12 mouse cellular contexts compared by ENCODE assay signal in genomic region chr14:59155589-59155988, GRCm38 (mm10). TPM values are rescaled to one million over a fixed set of nuclear protein-coding genes. Genes with fewer than 3 reads are reported as not detected.
A peak's percentile ranks its signal among the peaks of the same experiment; 100 is the strongest.
DNase-seq lines count a peak whose midpoint lies in the region; ATAC-seq and TF ChIP-seq lines count a peak whose summit lies in the region.
"Had no signal": no experiment of that assay in that cellular context is flagged by ENCODE, and none has a peak within 500 bp of the region (broad histone marks: within the 10 kb centered on the region; RNA-seq: fewer than 3 reads in every experiment).

No protein-coding gene starts in this region.

- 72% methylated on average over 2 of the region's 2 CpGs for WGBS in intestine, postnatal 0 days
- WGBS in intestine, embryonic 16.5 days = 74% methylated on average over 2 of the region's 2 CpGs
- WGBS in liver, embryonic 14.5 days (ENCODE audit: insufficient replicate concordance) = 56% methylated on average over 2 of the region's 2 CpGs
- WGBS in liver, postnatal 0 days (ENCODE audit: insufficient replicate concordance) = 57% methylated on average over 2 of the region's 2 CpGs

- H3K4me3 ChIP-seq in intestine, postnatal 0 days (ENCODE audit: low read depth, low read length) = no peak overlapping the region
- no peak overlapping the region for H3K4me3 ChIP-seq in intestine, embryonic 16.5 days (ENCODE audit: low read length)
- H3K4me3 ChIP-seq in liver, embryonic 14.5 days (ENCODE audit: insufficient read depth in 1 of 2, low read depth in 2 of 2, low read length in 2 of 2) = no peak overlapping the region
- H3K4me3 ChIP-seq in liver, postnatal 0 days (ENCODE audit: low read depth, low read length) = no peak overlapping the region

- TF ChIP-seq EP300 in liver, embryonic 14.5 days (IDR thresholded peaks at IDR 0.05; ENCODE audit: low read depth) = no peak
- no peak for TF ChIP-seq EP300 in liver, postnatal 0 days (IDR thresholded peaks at IDR 0.05; ENCODE audit: low read depth)

- POLR2A ChIA-PET in Patski (lab: Charles Lee) = no interaction called here

- H3K4me2 ChIP-seq in intestine, postnatal 0 days (replicated peaks; ENCODE audit: low read depth) = no peak overlapping the region
- no peak overlapping the region for H3K4me2 ChIP-seq in intestine, embryonic 16.5 days (ENCODE audit: low read depth, low read length)
- no peak overlapping the region for H3K4me2 ChIP-seq in liver, embryonic 14.5 days (ENCODE audit: low read depth)
- no peak overlapping the region for H3K4me2 ChIP-seq in liver, postnatal 0 days (ENCODE audit: low read depth, low read length)

- peak; percentile 67 for TF ChIP-seq CTCF in intestine, postnatal 0 days (IDR thresholded peaks at IDR 0.05; ENCODE audit: low read depth)
- TF ChIP-seq CTCF in liver, embryonic 14.5 days (IDR thresholded peaks at IDR 0.05; ENCODE audit: low read depth) = peak; percentile 28; the same call in 1 of the 2 replicates
- peak; percentile 46 for TF ChIP-seq CTCF in Patski (IDR thresholded peaks at IDR 0.05)
- TF ChIP-seq CTCF in liver, postnatal 0 days (IDR thresholded peaks at IDR 0.05; ENCODE audit: low read depth) = peak; percentile 64

- no peaks in the 10 kb centered on the region for H3K4me1 ChIP-seq in intestine, postnatal 0 days (replicated peaks; ENCODE audit: control insufficient read depth, insufficient read depth, low read length)
- H3K4me1 ChIP-seq in intestine, embryonic 16.5 days (ENCODE audit: control insufficient read depth, insufficient read depth, low read length) = peaks cover 3% of the 10 kb centered on the region; the same call in 1 of the 2 replicates
- peaks cover 0 to 3% of the 10 kb centered on the region in 2 experiments; a peak in 2 of 4 replicates for H3K4me1 ChIP-seq in liver, embryonic 14.5 days (replicated peaks; ENCODE audit: control insufficient read depth in 2 of 2, insufficient read depth in 2 of 2, low read length in 1 of 2)
- H3K4me1 ChIP-seq in liver, postnatal 0 days (ENCODE audit: insufficient read depth) = peaks cover 3% of the 10 kb centered on the region

- ATAC-seq in intestine, postnatal 0 days = no peak
- ATAC-seq in intestine, embryonic 16.5 days = no peak
- ATAC-seq in liver, embryonic 14.5 days (ENCODE audit: insufficient read depth) = no peak
- peak; percentile 47 for ATAC-seq in Patski
- ATAC-seq in liver, postnatal 0 days = peak; percentile 40; the same call in 1 of the 2 replicates

- H3K9ac ChIP-seq in intestine, postnatal 0 days (ENCODE audit: low read depth, low read length) = no peak overlapping the region
- H3K9ac ChIP-seq in intestine, embryonic 16.5 days (ENCODE audit: low read depth, low read length) = no peak overlapping the region
- H3K9ac ChIP-seq in liver, embryonic 14.5 days (replicated peaks) = no peak overlapping the region
- no peak overlapping the region for H3K9ac ChIP-seq in liver, postnatal 0 days (replicated peaks)

- H3K27ac ChIP-seq in intestine, postnatal 0 days (ENCODE audit: low read depth, low read length) = no peak overlapping the region
- H3K27ac ChIP-seq in intestine, embryonic 16.5 days (ENCODE audit: low read length) = no peak overlapping the region
- no peak overlapping the region for H3K27ac ChIP-seq in liver, embryonic 14.5 days
- H3K27ac ChIP-seq in liver, postnatal 0 days (ENCODE audit: low read depth) = no peak overlapping the region

- CTCF ChIA-PET in Patski (lab: Charles Lee) = interaction anchor here (1.3 to 1.4 kb wide), 2 partner anchors 10 to 401 kb away, joined by 3 read pairs; no protein-coding TSS in a partner anchor

- H3K36me3 ChIP-seq in intestine, postnatal 0 days (ENCODE audit: control insufficient read depth, insufficient read depth) = no peaks in the 10 kb centered on the region
- no peaks in the 10 kb centered on the region for H3K36me3 ChIP-seq in intestine, embryonic 16.5 days (ENCODE audit: control insufficient read depth, insufficient read depth, low read length)
- H3K36me3 ChIP-seq in liver, embryonic 14.5 days (replicated peaks; ENCODE audit: control insufficient read depth, insufficient read depth, low read depth) = no peaks in the 10 kb centered on the region
- H3K36me3 ChIP-seq in liver, postnatal 0 days (replicated peaks; ENCODE audit: insufficient read depth, low read length) = no peaks in the 10 kb centered on the region

- peak; percentile 4 to 11 (median 7) for DNase-seq in liver, embryonic 14.5 days (ENCODE audit: low read depth in 3 of 3, low spot score in 3 of 3)
- DNase-seq in liver = no peak
- DNase-seq in Patski (ENCODE audit: low read depth, low spot score) = no peak
- DNase-seq in liver, postnatal 0 days = no peak
- no peak for DNase-seq in urinary bladder, postnatal 25 days (ENCODE audit: low spot score)
- DNase-seq: gastrocnemius, postnatal 10 days; heart, postnatal 36 days had no signal

- H3K9me3 ChIP-seq in intestine, postnatal 0 days (ENCODE audit: control insufficient read depth) = no peaks in the 10 kb centered on the region
- no peaks in the 10 kb centered on the region for H3K9me3 ChIP-seq in intestine, embryonic 16.5 days (ENCODE audit: control insufficient read depth, low read length)
- no peaks in the 10 kb centered on the region for H3K9me3 ChIP-seq in liver, embryonic 14.5 days (ENCODE audit: control insufficient read depth, low read length)
- no peaks in the 10 kb centered on the region for H3K9me3 ChIP-seq in liver, postnatal 0 days (ENCODE audit: low read length)

- in situ Hi-C loops in Patski (cut with MboI; ENCODE audit: low pct_unique_long_range_greater_than_20kb) = no loop called here

- no peaks in the 10 kb centered on the region for H3K27me3 ChIP-seq in intestine, postnatal 0 days (replicated peaks; ENCODE audit: control insufficient read depth, insufficient read depth, low read length)
- no peaks in the 10 kb centered on the region for H3K27me3 ChIP-seq in intestine, embryonic 16.5 days (replicated peaks; ENCODE audit: control insufficient read depth, insufficient read depth, low read length)
- no peaks in the 10 kb centered on the region for H3K27me3 ChIP-seq in liver, embryonic 14.5 days (ENCODE audit: control insufficient read depth, insufficient read depth, low read length)
- peaks cover 40% of the 10 kb centered on the region for H3K27me3 ChIP-seq in Patski
- no peaks in the 10 kb centered on the region for H3K27me3 ChIP-seq in liver, postnatal 0 days (ENCODE audit: insufficient read depth, low read length)

RNA-seq across cellular contexts. Expression of gene 1700129C05Rik, which starts 12.9 kb away (rescaled TPM):
- polyA plus RNA-seq in intestine, postnatal 0 days (2015; fragmentation: Nextera tagmentation; extraction: Ambion mirVana) = not detected in 2 replicates
- polyA plus RNA-seq in intestine, embryonic 16.5 days (2015; fragmentation: Nextera tagmentation; extraction: Ambion mirVana) = not detected in 2 replicates
- not detected in 2 replicates for polyA plus RNA-seq in liver, embryonic 14.5 days (2012; rRNA removed)
- polyA plus RNA-seq in liver, embryonic 14.5 days (2014; fragmentation: Nextera tagmentation; extraction: Ambion mirVana) = not detected in 2 replicates
- polyA plus RNA-seq in Patski (2021) = not detected
- not detected in 2 replicates for polyA plus RNA-seq in liver, postnatal 0 days (2015; fragmentation: Nextera tagmentation; extraction: Ambion mirVana)
- polyA plus RNA-seq: large intestine, adult 2 months; neural tube, embryonic 14.5 days; stomach, embryonic 14.5 days had no signal

RNA-seq across cellular contexts. Expression of gene Gm5142, which starts 23.0 kb away (rescaled TPM):
- polyA plus RNA-seq in intestine, postnatal 0 days (2015; fragmentation: Nextera tagmentation; extraction: Ambion mirVana) = not detected in 2 replicates
- polyA plus RNA-seq in intestine, embryonic 16.5 days (2015; fragmentation: Nextera tagmentation; extraction: Ambion mirVana) = not detected in 2 replicates
- polyA plus RNA-seq in liver, embryonic 14.5 days (2012; rRNA removed) = not detected in 2 replicates
- not detected in 2 replicates for polyA plus RNA-seq in liver, embryonic 14.5 days (2014; fragmentation: Nextera tagmentation; extraction: Ambion mirVana)
- not detected for polyA plus RNA-seq in Patski (2021)
- polyA plus RNA-seq in liver, postnatal 0 days (2015; fragmentation: Nextera tagmentation; extraction: Ambion mirVana) = not detected in 2 replicates
- polyA plus RNA-seq: large intestine, adult 2 months; neural tube, embryonic 14.5 days; stomach, embryonic 14.5 days had no signal

RNA-seq across cellular contexts. Expression of gene Rcbtb1, which starts 45.4 kb away (rescaled TPM):
- polyA plus RNA-seq in intestine, postnatal 0 days (2015; fragmentation: Nextera tagmentation; extraction: Ambion mirVana) = 29.1 and 36.1 TPM in 2 replicates
- polyA plus RNA-seq in intestine, embryonic 16.5 days (2015; fragmentation: Nextera tagmentation; extraction: Ambion mirVana) = 46.4 and 51.0 TPM in 2 replicates
- polyA plus RNA-seq in liver, embryonic 14.5 days (2012; rRNA removed) = 8.4 and 11.2 TPM in 2 replicates
- polyA plus RNA-seq in liver, embryonic 14.5 days (2014; fragmentation: Nextera tagmentation; extraction: Ambion mirVana) = 13.5 and 14.3 TPM in 2 replicates
- 29.5 TPM for polyA plus RNA-seq in Patski (2021)
- 16.1 and 16.5 TPM in 2 replicates for polyA plus RNA-seq in liver, postnatal 0 days (2015; fragmentation: Nextera tagmentation; extraction: Ambion mirVana)

Comparison
In these comparisons a context has a peak if more than half of its experiments do, and no peak if none do; other contexts are left out.
1. ATAC-seq: peak in Patski (single experiment) and liver, postnatal 0 days (single experiment); none in intestine, postnatal 0 days (single experiment), intestine, embryonic 16.5 days (single experiment) and liver, embryonic 14.5 days (single experiment).
2. DNase-seq: peak in liver, embryonic 14.5 days (3 of 3); none in liver (single experiment), Patski (single experiment), liver, postnatal 0 days (single experiment) and urinary bladder, postnatal 25 days (single experiment).
3. Peak in every context shown above with its lines, with median percentiles within 50 percentile points of each other: CTCF ChIP-seq.